Mouse (Mus musculus): ENCODE measurements around the gene Zbed6.

Zbed6 gene

GRCm38 (mm10) chr1:133663427-133663826 is 2.7 kb upstream of the Zbed6 start:
- in situ Hi-C loops (cut with MboI, MseI) = no loop called here

- in situ Hi-C loops (cut with MboI, MseI) = no loop called here
These were observed 2.3 kb upstream of the Zbed6 start for GRCm38 (mm10) chr1:133662941-133663340.

- in situ Hi-C loops (cut with MboI, MseI) = no loop called here
These were observed 683 bp upstream of the Zbed6 start, which contains the start of gene Gm38394 for GRCm38 (mm10) chr1:133661203-133661933. TSS of gene Gm38394 (minus strand) at chr1:133661318.

GRCm38 (mm10) chr1:133658878-133659277 is 1.8 kb downstream of the Zbed6 start:
- in situ Hi-C loops (cut with MboI, MseI) = no loop called here

- in situ Hi-C loops (cut with MboI, MseI) = no loop called here
These were observed 3.9 kb downstream of the Zbed6 start for GRCm38 (mm10) chr1:133656811-133657210.

GRCm38 (mm10) chr1:133653033-133653432 is 7.7 kb downstream of the Zbed6 start:
- in situ Hi-C loops (cut with MboI, MseI) = no loop called here

GRCm38 (mm10) chr1:133650288-133651055 is 10.2 kb downstream of the Zbed6 start:
- in situ Hi-C loops (cut with MboI, MseI) = no loop called here

GRCm38 (mm10) chr1:133645652-133646051 is 15.0 kb downstream of the Zbed6 start:
- in situ Hi-C loops (cut with MboI, MseI) = loop anchor here (25.0 kb wide), 1 partner anchor 633 kb away; no protein-coding TSS in a partner anchor

GRCm38 (mm10) chr1:133641163-133641562 is 19.5 kb downstream of the Zbed6 start:
- in situ Hi-C loops (cut with MboI, MseI) = loop anchor here (25.0 kb wide), 1 partner anchor 629 kb away; no protein-coding TSS in a partner anchor

- in situ Hi-C loops (cut with MboI, MseI) = loop anchor here (25.0 kb wide), 1 partner anchor 626 kb away; no protein-coding TSS in a partner anchor
These were observed 22.2 kb downstream of the Zbed6 start for GRCm38 (mm10) chr1:133638517-133638916.

- in situ Hi-C loops (cut with MboI, MseI) = loop anchor here (25.0 kb wide), 1 partner anchor 620 kb away; no protein-coding TSS in a partner anchor
These were observed 28.5 kb downstream of the Zbed6 start for GRCm38 (mm10) chr1:133632168-133632567.

- in situ Hi-C loops (cut with MboI, MseI) = loop anchor here (25.0 kb wide), 1 partner anchor 613 kb away; no protein-coding TSS in a partner anchor
These were observed 35.6 kb downstream of the Zbed6 start for GRCm38 (mm10) chr1:133625052-133625451.

- in situ Hi-C loops (cut with MboI, MseI) = no loop called here
These were observed 42.4 kb downstream of the Zbed6 start for GRCm38 (mm10) chr1:133618311-133618710.

GRCm38 (mm10) chr1:133617908-133618307 is 42.8 kb downstream of the Zbed6 start:
- in situ Hi-C loops (cut with MboI, MseI) = no loop called here

GRCm38 (mm10) chr1:133613817-133614216 is 46.9 kb downstream of the Zbed6 start:
- in situ Hi-C loops (cut with MboI, MseI) = no loop called here

- in situ Hi-C loops (cut with MboI, MseI) = no loop called here
These were observed 49.2 kb downstream of the Zbed6 start for GRCm38 (mm10) chr1:133611436-133611835.

GRCm38 (mm10) chr1:133610601-133611000 is 50.1 kb downstream of the Zbed6 start:
- in situ Hi-C loops (cut with MboI, MseI) = no loop called here

- in situ Hi-C loops (cut with MboI, MseI) = loop anchor here (5.0 kb wide), 1 partner anchor 223 kb away; no protein-coding TSS in a partner anchor
These were observed 50.7 kb downstream of the Zbed6 start, which contains the start of gene Snrpe for GRCm38 (mm10) chr1:133609771-133610502. TSS of gene Snrpe (minus strand) at chr1:133610291.
